Mouse (Mus musculus) lung, postnatal 10 days (tissue): ENCODE measurements around the gene Get4.

Experiments used
- DNase-seq: peaks from one replicate; pipeline ENCODE4 v3.0.0; 2021

The Get4 gene

GRCm38 (mm10) chr5:139285383-139286067, 33.4 kb downstream of the Get4 start:
- no peak for DNase-seq

DNA sequence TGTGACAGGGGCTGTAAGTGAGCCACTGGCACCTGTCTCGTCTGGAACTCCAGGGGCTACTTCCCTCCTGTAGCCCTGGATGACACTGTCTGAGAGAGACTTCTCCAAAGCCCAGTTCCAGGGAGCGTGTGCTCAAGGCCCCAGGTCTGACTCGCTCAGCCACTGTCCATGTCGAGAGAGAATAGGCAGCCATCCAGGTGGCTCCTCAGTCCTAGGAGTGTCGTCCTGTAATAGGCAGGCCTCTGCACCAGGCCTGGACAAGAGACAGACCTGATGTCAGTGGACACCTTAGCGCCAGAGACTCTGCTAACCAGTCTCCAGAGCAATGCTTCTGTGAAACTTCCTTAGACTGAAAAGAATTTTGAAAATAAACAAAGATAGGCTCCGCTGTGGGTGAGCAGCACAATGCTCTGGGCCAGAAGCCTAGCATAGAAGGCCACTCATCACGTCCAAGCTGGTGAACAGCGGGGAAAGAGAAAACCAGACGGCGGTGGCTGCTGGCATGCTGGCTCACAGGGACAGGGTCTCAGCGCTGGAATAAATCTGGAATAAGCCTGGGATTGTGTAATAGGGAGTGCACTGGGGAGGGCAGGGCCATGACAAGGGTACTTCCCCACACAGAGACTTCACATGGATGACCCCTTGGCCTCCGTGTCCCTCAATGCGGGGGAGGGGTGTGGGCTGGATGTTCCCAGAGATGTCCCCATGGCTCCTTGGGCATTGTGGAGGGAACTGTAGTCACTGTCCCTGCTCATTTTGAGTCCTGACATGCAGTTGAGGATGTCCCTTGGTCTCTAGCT, 34.2 kb downstream of the Get4 start:
- DNase-seq, result peak; percentile 60

DNA sequence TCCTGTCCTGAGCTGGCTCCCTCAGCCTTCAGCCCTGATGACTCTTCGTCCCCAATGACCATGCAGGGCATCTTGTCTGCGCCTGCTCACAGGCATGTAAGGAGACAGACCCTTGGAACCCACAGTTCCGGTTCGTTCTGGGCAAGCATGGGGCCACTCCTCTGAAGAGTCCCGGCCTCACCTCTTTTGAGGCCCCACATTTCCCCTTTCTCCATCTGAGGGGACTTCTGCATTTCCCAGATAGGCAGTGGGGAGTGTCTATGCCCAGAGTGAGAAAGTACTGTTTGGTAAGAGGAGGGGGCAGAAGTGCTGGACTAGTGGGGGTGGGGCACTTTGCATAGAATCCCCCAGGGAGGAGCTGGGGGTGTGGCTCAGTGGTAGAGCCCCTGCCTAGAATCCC, 35.0 kb downstream of the Get4 start:
- DNase-seq, result no peak

GRCm38 (mm10) chr5:139287787-139288186, 35.7 kb downstream of the Get4 start:
- no peak for DNase-seq

GRCm38 (mm10) chr5:139288591-139288990, 36.5 kb downstream of the Get4 start:
- no peak for DNase-seq

- DNase-seq, result no peak
Measured at GRCm38 (mm10) chr5:139290467-139291259, 38.5 kb downstream of the Get4 start.

DNA sequence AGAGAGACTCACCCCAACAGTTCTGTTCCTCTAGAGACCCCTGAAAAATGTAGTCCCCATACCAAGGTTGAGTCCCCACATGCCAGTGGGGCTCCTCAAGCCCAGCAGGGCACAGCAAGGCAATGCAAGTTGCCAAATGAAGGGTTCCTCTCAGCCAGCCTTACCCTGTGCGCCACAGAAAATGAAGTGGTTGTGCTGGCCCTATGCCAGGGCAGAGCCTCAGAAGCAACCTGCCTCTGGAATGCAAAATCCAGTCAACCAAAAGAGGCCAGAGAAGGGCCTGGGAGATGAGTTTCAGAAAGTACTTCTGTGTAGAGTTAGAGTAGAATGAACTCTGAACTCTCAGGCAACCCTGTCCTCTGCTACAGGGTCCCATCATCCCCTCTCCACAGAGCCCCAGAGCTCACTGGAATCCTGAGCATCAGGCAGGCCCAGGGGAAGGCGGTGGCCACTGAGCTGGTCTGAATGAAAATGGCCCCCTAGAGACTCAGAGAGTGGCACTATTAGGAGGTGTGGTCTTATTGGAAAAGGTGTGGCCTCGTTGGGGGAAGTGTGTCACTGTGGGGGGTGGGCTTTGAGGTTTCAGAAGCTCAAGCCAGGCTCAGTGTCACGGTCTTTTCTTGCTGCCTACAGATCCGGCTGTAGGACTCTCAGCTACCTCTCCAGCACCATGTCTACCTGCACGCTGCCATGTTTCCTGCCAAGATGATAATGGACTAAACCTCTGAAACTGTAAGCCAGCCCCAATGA, 39.9 kb downstream of the Get4 start:
- no peak for DNase-seq

DNA sequence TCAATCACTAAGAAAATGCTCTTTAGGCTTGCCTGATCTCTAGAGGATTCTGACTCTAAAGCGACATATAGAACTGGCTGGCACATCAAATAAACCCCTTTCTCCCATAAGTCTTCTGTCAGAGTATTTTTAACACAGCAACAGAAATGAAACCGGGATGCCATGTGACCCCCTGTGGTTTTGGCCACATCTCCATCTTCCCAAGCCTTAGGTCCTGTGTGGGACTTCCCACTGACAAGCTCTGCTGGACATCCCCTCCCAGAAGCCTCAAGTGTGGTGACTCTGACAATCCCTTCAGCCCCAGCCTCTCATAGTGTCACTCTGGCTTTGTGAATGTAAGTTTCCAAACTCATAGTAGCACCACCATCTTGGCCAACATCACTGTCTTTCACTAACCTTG, 42.0 kb downstream of the Get4 start:
- no peak for DNase-seq

- no peak for DNase-seq
Measured at GRCm38 (mm10) chr5:139297092-139297491, 45.0 kb downstream of the Get4 start.

- DNase-seq, result no peak
Measured at GRCm38 (mm10) chr5:139297745-139298144, 45.6 kb downstream of the Get4 start.

DNA sequence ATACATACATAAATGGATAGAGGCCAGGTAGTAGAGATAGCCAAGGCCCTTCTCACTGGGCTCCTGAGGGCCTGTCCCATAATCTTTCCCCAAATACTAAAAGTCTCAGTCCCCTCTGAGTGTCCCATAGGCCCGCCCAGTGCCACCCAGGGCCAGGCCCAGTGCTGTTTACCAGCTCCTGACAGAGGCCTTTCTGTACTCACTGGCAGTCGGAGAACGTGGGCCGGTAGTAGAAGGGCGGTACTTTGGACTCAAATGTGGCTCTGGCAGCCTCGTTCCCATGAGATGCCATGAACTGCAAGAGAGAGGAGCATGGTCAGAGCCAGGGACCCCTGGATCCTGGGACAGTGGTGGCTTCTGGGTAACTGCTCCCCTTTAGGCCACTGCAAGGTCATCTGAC, 50.0 kb downstream of the Get4 start:
- DNase-seq, result no peak

- DNase-seq, result no peak
Measured at GRCm38 (mm10) chr5:139303646-139304061, 51.5 kb downstream of the Get4 start.

- no peak for DNase-seq
Measured at GRCm38 (mm10) chr5:139309946-139310345, 57.8 kb downstream of the Get4 start.

GRCm38 (mm10) chr5:139310477-139310876, 58.4 kb downstream of the Get4 start:
- no peak for DNase-seq

- no peak for DNase-seq
Measured at GRCm38 (mm10) chr5:139311822-139312221, 59.7 kb downstream of the Get4 start.

DNA sequence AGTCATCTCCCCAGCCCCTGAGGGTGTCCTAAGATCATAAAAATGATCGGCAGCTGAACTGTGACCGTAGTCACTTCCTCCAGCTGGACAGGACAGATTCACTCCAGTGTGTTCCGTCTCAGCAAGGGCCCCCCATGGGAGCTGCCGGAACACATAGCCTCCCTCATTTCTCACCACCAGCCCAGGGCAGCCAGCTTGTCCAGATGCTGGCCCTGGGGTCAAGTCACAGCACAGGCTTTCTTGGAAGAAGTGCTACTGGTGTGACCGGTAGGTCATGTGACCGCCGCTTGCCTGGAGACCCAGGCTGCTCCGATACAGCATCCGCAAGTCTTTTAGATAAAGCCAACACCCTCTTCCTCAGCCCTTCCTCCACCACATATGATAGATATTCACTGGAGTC, 61.4 kb downstream of the Get4 start:
- DNase-seq, result no peak

- DNase-seq, result no peak
Measured at GRCm38 (mm10) chr5:139314941-139315642, 63.0 kb downstream of the Get4 start.

- peak; percentile 34 for DNase-seq
Measured at GRCm38 (mm10) chr5:139316982-139317675, 65.0 kb downstream of the Get4 start.

GRCm38 (mm10) chr5:139317751-139318504, 65.8 kb downstream of the Get4 start:
- DNase-seq, result no peak
